Mouse (Mus musculus) myocyte (in vitro differentiated cells): ENCODE results near the gene Prkg1. TPM values are rescaled to one million over a fixed set of nuclear protein-coding genes. Genes with fewer than 3 reads are reported as not detected.

Source experiments
- H3K27me3 ChIP-seq: one replicate; pipeline ENCODE4 v1.6.1; 2011; ENCODE audit not compliant: control insufficient read depth, insufficient read depth, insufficient read length
- H3K36me3 ChIP-seq: one replicate; pipeline ENCODE4 v1.6.1; 2011; ENCODE audit not compliant: control insufficient read depth, insufficient read depth
- H3K4me2 ChIP-seq: one replicate; pipeline ENCODE4 v1.6.1; 2011; ENCODE audit warnings: low read depth, control low read depth
- H3K4me3 ChIP-seq: one replicate; pipeline ENCODE4 v1.5.1; 2011; ENCODE audit warnings: mild to moderate bottlenecking, control low read depth, moderate library complexity
- H3K79me2 ChIP-seq: one replicate; pipeline ENCODE4 v1.6.1; 2011; ENCODE audit not compliant: control insufficient read depth, insufficient read depth
- H3ac ChIP-seq: one replicate; pipeline ENCODE4 v1.6.1; 2011; ENCODE audit not compliant: control insufficient read depth, insufficient read length
- CEBPB ChIP-seq: IDR thresholded peaks from 2 replicates; pipeline ENCODE4 v1.6.1; 2011; ENCODE audit warnings: mild to moderate bottlenecking, moderate library complexity; ENCODE audit not compliant: poor library complexity, insufficient read depth, severe bottlenecking
- E2F4 ChIP-seq: IDR thresholded peaks from one replicate; pipeline ENCODE4 v1.6.1; 2011; ENCODE audit warnings: mild to moderate bottlenecking, control low read depth, moderate library complexity; ENCODE audit not compliant: insufficient read depth
- MAX ChIP-seq: IDR thresholded peaks from one replicate; pipeline ENCODE4 v1.6.1; 2011; ENCODE audit warnings: low read depth, mild to moderate bottlenecking, control low read depth
- MYOD1 ChIP-seq, 3 experiments: IDR thresholded peaks; one replicate each; pipeline ENCODE4 v1.6.1; 2011; ENCODE audit warnings: control low read depth in 2 of 3, low read depth in 2 of 3, mild to moderate bottlenecking in 2 of 3, moderate library complexity in 1 of 3; ENCODE audit not compliant: insufficient read length in 2 of 3, control insufficient read depth in 1 of 3
- MYOG ChIP-seq, 3 experiments: IDR thresholded peaks; one replicate each; pipeline ENCODE4 v1.6.1; 2011; ENCODE audit warnings: control low read depth in 2 of 3, low read depth in 2 of 3, mild to moderate bottlenecking in 2 of 3; ENCODE audit not compliant: insufficient read length in 2 of 3, control insufficient read depth in 1 of 3, insufficient read depth in 1 of 3
- POLR2A ChIP-seq: IDR thresholded peaks from one replicate; pipeline ENCODE4 v1.6.1; 2011; ENCODE audit warnings: low read depth, mild to moderate bottlenecking, control low read depth, moderate library complexity; ENCODE audit not compliant: insufficient read length
- POLR2AphosphoS2 ChIP-seq: IDR thresholded peaks from one replicate; pipeline ENCODE4 v1.6.1; 2011; ENCODE audit warnings: low read depth, control low read depth; ENCODE audit not compliant: insufficient read length
- REST ChIP-seq: IDR thresholded peaks from one replicate; pipeline ENCODE4 v1.6.1; 2011; ENCODE audit warnings: mild to moderate bottlenecking, control low read depth, moderate library complexity; ENCODE audit not compliant: insufficient read depth, insufficient read length
- SRF ChIP-seq: IDR thresholded peaks from one replicate; pipeline ENCODE4 v1.6.1; 2011; ENCODE audit warnings: low read depth; ENCODE audit not compliant: control insufficient read depth, insufficient read length
- TCF12 ChIP-seq: IDR thresholded peaks from one replicate; pipeline ENCODE4 v1.6.1; 2011; ENCODE audit warnings: mild to moderate bottlenecking, control low read depth; ENCODE audit not compliant: poor library complexity, insufficient read depth, severe bottlenecking
- TCF3 ChIP-seq: IDR thresholded peaks from one replicate; pipeline ENCODE4 v1.6.1; 2011; ENCODE audit warnings: low read depth, control low read depth; ENCODE audit not compliant: insufficient read length
- USF1 ChIP-seq: IDR thresholded peaks from one replicate; pipeline ENCODE4 v1.6.1; 2011; ENCODE audit warnings: low read depth, mild to moderate bottlenecking, control low read depth, moderate library complexity
- polyA plus RNA-seq: library from polyadenylated mRNA; unstranded; fragments of >200 nt; fragmentation: generic; extraction: Trizol; gene quantifications from one replicate; pipeline ENCODE4 v1.2.1, GENCODE M21; 2012; ENCODE audit warnings: missing spikeins

Prkg1 gene
- polyA plus RNA-seq, 1 experiment: 1.7 TPM

DNA sequence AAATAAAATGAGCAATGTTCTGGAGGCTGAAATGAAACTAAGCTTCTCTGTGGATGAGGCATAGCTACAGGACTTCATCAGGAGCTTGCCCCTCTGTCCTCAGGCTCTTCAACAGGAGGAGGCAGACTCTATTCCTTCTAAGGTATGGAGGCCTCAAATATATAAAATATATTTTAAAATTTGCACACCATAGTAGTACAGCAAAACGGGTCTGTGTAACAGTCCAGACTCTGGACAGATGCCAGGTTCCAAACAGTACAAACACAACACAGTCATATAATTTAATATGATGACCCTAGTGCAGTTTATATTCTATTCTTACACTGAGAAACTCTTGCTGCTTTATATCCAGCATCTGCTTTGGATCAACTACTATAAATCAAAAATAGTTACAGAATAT, 423.9 kb downstream of the Prkg1 start:
- Histone ChIP-seq H3K27me3 (no peaks in the 10 kb centered on the region), H3ac (no peak overlapping the region)
- TF ChIP-seq MAX: no peak
- TF ChIP-seq POLR2AphosphoS2: no peak
- TF ChIP-seq TCF12: no peak
- TF ChIP-seq MYOG (IDR thresholded peaks at IDR 0.05; ENCODE audit: control insufficient read depth in 1 of 3, insufficient read depth in 1 of 3, insufficient read length in 2 of 3, low read depth in 2 of 3): no peak
- no peak for TF ChIP-seq MYOD1 (IDR thresholded peaks at IDR 0.05; ENCODE audit: control insufficient read depth in 1 of 3, insufficient read length in 2 of 3, low read depth in 2 of 3)

GRCm38 (mm10) chr19:31338355-31339101, 426.3 kb downstream of the Prkg1 start:
- no peak for TF ChIP-seq MYOD1 (IDR thresholded peaks at IDR 0.05; ENCODE audit: control insufficient read depth in 1 of 3, insufficient read length in 2 of 3, low read depth in 2 of 3)
- TF ChIP-seq MAX: no peak
- TF ChIP-seq POLR2A: no peak
- TF ChIP-seq CEBPB: no peak
- TF ChIP-seq USF1: no peak
- no peak for TF ChIP-seq SRF
- TF ChIP-seq MYOG (IDR thresholded peaks at IDR 0.05; ENCODE audit: control insufficient read depth in 1 of 3, insufficient read depth in 1 of 3, insufficient read length in 2 of 3, low read depth in 2 of 3): no peak
- no peak for TF ChIP-seq REST
- TF ChIP-seq POLR2AphosphoS2: no peak
- no peak for TF ChIP-seq TCF12
- TF ChIP-seq TCF3: no peak
- TF ChIP-seq E2F4: no peak
- Histone ChIP-seq H3ac (no peak overlapping the region), H3K4me3 (no peak overlapping the region), H3K27me3 (no peaks in the 10 kb centered on the region), H3K36me3 (no peaks in the 10 kb centered on the region), H3K79me2 (no peaks in the 10 kb centered on the region), H3K4me2 (no peak overlapping the region)

More for the DNA sequence above, 423.9 kb downstream of the Prkg1 start:
- H3K4me2 ChIP-seq: no peak overlapping the region
- H3K79me2 ChIP-seq: no peaks in the 10 kb centered on the region
- no peaks in the 10 kb centered on the region for H3K36me3 ChIP-seq
- H3K4me3 ChIP-seq: no peak overlapping the region

GRCm38 (mm10) chr19:31337863-31338217, 427.0 kb downstream of the Prkg1 start:
- H3K79me2 ChIP-seq: no peaks in the 10 kb centered on the region
- H3ac ChIP-seq: no peak overlapping the region
- no peaks in the 10 kb centered on the region for H3K27me3 ChIP-seq
- H3K4me2 ChIP-seq: no peak overlapping the region
- no peaks in the 10 kb centered on the region for H3K36me3 ChIP-seq
- no peak for TF ChIP-seq TCF12
- no peak for TF ChIP-seq MAX
- H3K4me3 ChIP-seq: no peak overlapping the region

DNA sequence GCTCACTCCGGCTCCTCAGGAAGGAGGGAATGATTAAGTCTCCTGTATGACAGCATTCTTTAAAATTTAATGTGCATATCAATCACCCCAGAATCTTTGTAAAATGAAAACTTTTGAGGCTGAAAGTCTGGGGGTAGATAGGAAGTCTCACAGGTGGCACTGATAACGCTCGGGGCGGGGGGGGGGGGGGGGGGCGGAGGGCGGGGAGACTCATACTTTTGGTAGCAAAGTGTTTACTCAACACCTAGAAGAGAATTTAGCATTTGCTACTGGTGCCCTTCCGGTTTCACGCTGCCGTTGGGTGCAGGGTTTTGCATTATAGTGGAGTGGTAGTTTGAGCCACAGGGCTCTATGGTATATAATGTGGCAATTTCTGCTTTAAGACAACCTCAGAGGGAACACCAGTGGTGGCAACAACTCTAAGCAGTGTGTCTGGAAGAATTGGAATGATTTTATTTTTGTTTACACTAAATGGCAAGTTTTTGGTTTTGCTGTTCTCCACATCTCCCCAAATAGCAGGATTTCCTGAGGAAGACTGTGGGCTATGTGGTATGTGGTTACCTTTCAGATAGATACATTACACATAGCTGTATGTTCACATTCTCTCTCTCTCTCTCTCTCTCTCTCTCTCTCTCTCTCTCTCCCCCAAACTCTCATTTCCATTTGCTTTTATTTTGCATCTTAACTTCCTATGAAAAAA, 427.5 kb downstream of the Prkg1 start:
- Histone ChIP-seq H3K79me2 (no peaks in the 10 kb centered on the region), H3K27me3 (no peaks in the 10 kb centered on the region), H3K36me3 (no peaks in the 10 kb centered on the region), H3K4me2 (no peak overlapping the region), H3ac (no peak overlapping the region), H3K4me3 (no peak overlapping the region)
- TF ChIP-seq TCF12 (no peak), USF1 (no peak), POLR2AphosphoS2 (no peak), MYOD1 (IDR thresholded peaks at IDR 0.05; ENCODE audit: control insufficient read depth in 1 of 3, insufficient read length in 2 of 3, low read depth in 2 of 3) (no peak), CEBPB (no peak), SRF (no peak), MYOG (IDR thresholded peaks at IDR 0.05; ENCODE audit: control insufficient read depth in 1 of 3, insufficient read depth in 1 of 3, insufficient read length in 2 of 3, low read depth in 2 of 3) (no peak), POLR2A (no peak), E2F4 (no peak), TCF3 (no peak), REST (no peak), MAX (no peak)

GRCm38 (mm10) chr19:31336381-31336780, 428.5 kb downstream of the Prkg1 start:
- Histone ChIP-seq H3K4me2 (no peak overlapping the region), H3K36me3 (no peaks in the 10 kb centered on the region), H3K27me3 (no peaks in the 10 kb centered on the region), H3K79me2 (no peaks in the 10 kb centered on the region), H3K4me3 (no peak overlapping the region), H3ac (no peak overlapping the region)
- TF ChIP-seq POLR2AphosphoS2 (no peak), MYOD1 (IDR thresholded peaks at IDR 0.05; ENCODE audit: control insufficient read depth in 1 of 3, insufficient read length in 2 of 3, low read depth in 2 of 3) (no peak), REST (no peak), SRF (no peak), TCF12 (no peak), USF1 (no peak), MAX (no peak), E2F4 (no peak), CEBPB (no peak), POLR2A (no peak), TCF3 (no peak), MYOG (IDR thresholded peaks at IDR 0.05; ENCODE audit: control insufficient read depth in 1 of 3, insufficient read depth in 1 of 3, insufficient read length in 2 of 3, low read depth in 2 of 3) (no peak)
